Mouse (Mus musculus) bone marrow, adult 2 months (tissue): ENCODE measurements around the gene Pik3ip1. TPM values are rescaled to one million over a fixed set of nuclear protein-coding genes. Genes with fewer than 3 reads are reported as not detected.
A peak's percentile ranks its signal among the peaks of the same experiment; 100 is the strongest.

Experiments used
- H3K27ac ChIP-seq: fragments of 200-500 bp; 2 replicates; pipeline ENCODE4 v1.5.1; 2012; ENCODE audit warnings: low read depth, mild to moderate bottlenecking, control low read depth, inconsistent platforms, low read length; ENCODE audit not compliant: control insufficient read depth, poor library complexity, insufficient read depth
- H3K4me1 ChIP-seq: fragments of 200-500 bp; 2 replicates; pipeline ENCODE4 v1.6.1; 2011; ENCODE audit warnings: low read length; ENCODE audit not compliant: control insufficient read depth, insufficient read depth
- H3K4me3 ChIP-seq: fragments of 200-500 bp; replicated peaks from 2 replicates; pipeline ENCODE3; 2011; ENCODE audit warnings: mild to moderate bottlenecking, low read depth, low read length, control low read depth; ENCODE audit not compliant: control insufficient read depth
- CTCF ChIP-seq: fragments of 200-500 bp; IDR thresholded peaks from 2 replicates; pipeline ENCODE4 v1.5.1; 2011; ENCODE audit warnings: low read length, control low read depth; ENCODE audit not compliant: control insufficient read depth, insufficient read depth
- POLR2A ChIP-seq: fragments of 200-500 bp; IDR thresholded peaks from 2 replicates; pipeline ENCODE4 v1.6.1; 2011; ENCODE audit warnings: low read depth, mild to moderate bottlenecking, control low read depth, low read length, borderline replicate concordance; ENCODE audit not compliant: control insufficient read depth
- WGBS: fragments of 180-500 bp; shearing (Covaris S2); methylation state at CpG from one replicate; pipeline ENCODE4 v1.1.7; 2018; 5-methylcytosine and 5-hydroxymethylcytosine counted together
- polyA plus RNA-seq: library from polyadenylated mRNA; stranded (reverse); fragments of >200 nt; gene quantifications from 2 replicates; pipeline ENCODE4 v1.2.4, GENCODE M21; 2011; ENCODE audit warnings: low replicate concordance; ENCODE audit not compliant: missing spikeins, insufficient read depth, insufficient read length

Pik3ip1 gene
- polyA plus RNA-seq, 1 experiment = 29.7 TPM

DNA sequence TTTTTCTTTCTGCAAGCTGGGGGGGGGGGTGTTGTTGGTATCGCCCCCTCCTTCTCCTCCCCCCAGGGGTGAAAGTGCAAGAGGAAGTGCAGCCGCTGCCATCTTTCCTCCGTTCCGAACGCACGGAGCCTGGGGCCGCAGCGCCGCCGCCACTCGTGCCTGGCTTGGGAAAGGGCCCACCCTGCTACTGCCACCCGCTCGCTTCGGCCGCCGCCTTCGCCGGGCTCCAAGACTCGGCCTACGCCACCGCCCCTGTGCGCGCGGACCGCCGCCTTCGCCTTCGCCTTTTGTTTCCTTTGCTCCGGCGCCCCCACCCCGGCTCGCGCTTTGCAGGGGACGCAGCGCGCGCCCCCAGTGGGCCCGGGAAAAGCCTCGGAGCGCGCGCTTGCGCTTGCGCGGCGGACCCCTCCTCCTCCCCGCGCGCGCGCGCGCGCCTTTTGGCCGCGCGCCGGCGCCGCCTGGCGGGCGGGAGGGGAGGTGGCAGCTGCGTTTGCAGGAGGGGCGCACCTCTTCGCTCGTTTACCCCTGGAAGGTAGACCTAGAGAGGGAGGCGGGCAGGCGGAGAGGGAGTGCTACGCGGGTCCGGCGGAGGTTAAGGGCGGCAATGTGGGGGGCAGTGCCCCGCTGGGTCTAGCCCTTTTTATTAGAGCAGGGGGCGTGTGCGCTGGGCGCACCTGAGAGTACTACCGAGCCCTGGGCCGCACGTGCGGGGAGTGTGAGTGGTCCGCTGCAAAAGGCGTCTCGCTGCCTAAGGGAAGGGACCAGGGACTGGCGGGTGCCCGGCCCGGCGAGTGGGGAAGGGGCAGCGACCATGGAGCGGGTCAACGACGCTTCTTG lies 40.2 kb upstream of the Pik3ip1 start:
- Histone ChIP-seq H3K4me3 (peak overlapping the region; percentile 88), H3K4me1 (no peaks in the 10 kb centered on the region; the same call in 1 of the 2 replicates), H3K27ac (peak overlapping the region; percentile 98)
- under 1% methylated on average over 89 of the region's 92 CpGs for WGBS
- TF ChIP-seq POLR2A (peak; percentile 62; the same call in 1 of the 2 replicates), CTCF (peak; percentile 60)

DNA sequence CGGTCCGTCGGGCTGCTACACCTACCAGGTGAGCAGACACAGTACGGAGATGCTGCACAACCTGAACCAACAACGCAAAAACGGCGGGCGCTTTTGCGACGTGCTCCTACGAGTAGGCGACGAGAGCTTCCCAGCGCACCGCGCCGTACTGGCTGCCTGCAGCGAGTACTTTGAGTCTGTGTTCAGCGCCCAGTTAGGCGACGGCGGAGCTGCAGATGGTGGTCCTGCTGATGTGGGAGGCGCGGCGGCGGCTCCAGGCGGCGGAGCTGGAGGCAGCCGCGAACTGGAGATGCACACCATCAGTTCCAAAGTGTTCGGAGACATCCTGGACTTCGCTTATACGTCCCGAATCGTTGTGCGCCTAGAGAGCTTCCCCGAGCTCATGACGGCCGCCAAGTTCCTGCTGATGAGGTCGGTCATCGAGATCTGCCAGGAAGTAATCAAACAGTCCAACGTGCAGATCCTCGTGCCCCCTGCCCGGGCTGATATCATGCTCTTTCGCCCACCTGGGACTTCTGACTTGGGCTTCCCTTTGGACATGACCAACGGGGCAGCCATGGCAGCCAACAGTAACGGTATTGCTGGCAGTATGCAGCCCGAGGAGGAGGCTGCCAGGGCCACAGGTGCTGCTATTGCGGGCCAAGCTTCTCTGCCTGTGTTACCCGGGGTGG lies 39.4 kb upstream of the Pik3ip1 start:
- WGBS = under 1% methylated on average over 50 of the region's 50 CpGs
- Histone ChIP-seq H3K4me1 (no peaks in the 10 kb centered on the region; the same call in 1 of the 2 replicates), H3K4me3 (peak overlapping the region; percentile 88), H3K27ac (peak overlapping the region; percentile 98)
- TF ChIP-seq CTCF = no peak
- peak; percentile 48 for TF ChIP-seq POLR2A

DNA sequence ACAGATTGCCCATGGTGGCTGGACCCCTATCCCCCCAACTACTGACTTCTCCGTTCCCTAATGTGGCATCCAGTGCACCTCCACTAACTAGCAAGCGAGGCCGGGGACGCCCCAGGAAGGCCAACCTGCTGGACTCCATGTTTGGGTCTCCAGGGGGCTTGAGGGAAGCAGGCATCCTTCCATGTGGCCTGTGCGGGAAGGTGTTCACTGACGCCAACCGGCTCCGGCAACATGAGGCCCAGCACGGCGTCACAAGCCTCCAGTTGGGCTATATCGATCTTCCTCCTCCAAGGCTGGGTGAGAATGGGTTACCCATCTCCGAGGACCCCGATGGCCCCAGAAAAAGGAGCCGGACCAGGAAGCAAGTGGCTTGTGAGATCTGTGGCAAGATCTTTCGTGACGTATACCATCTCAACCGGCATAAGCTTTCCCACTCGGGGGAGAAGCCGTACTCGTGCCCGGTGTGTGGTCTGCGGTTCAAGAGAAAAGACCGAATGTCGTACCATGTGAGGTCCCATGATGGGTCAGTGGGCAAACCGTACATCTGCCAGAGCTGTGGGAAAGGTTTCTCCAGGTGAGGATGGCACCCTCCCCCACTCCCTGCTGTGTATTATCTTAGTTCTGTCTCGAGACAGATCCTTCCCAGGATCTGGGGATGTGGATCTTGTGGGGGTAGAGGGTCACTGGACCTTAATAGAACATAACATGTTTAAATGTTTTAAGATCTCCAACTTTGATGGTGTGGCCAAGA lies 38.7 kb upstream of the Pik3ip1 start:
- H3K4me3 ChIP-seq = peak overlapping the region; percentile 88
- no peak for TF ChIP-seq CTCF
- 0 out of 2 replicates have a peak, but pooled peaks have one; percentile 33 for TF ChIP-seq POLR2A
- H3K27ac ChIP-seq = peak overlapping the region; percentile 98
- H3K4me1 ChIP-seq = no peaks in the 10 kb centered on the region; the same call in 1 of the 2 replicates
- WGBS = under 1% methylated on average over 26 of the region's 26 CpGs

DNA sequence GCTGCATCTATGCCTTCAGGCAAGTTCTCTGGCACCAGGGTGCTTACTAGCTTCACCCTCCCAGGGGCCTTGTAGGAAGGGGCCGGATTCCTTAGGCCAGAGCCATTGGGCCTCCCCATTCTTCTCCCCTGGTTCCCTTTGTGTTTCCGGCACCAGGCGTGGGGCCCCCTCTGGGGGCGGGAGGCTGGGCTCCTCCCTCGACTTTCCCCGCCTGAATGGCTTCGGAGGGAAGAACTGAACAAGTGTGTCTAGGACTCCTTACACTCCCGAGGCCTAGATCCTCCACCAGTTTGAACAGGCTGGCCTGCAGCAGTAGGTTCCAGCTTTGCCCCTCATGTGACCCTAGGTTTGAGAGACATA lies 38.2 kb upstream of the Pik3ip1 start:
- peak overlapping the region; percentile 98 for H3K27ac ChIP-seq
- H3K4me1 ChIP-seq = no peaks in the 10 kb centered on the region; the same call in 1 of the 2 replicates
- WGBS = 1% methylated on average over 8 of the region's 8 CpGs
- H3K4me3 ChIP-seq = peak overlapping the region; percentile 88
- TF ChIP-seq POLR2A (peak; percentile 37; the same call in 1 of the 2 replicates), CTCF (no peak)

DNA sequence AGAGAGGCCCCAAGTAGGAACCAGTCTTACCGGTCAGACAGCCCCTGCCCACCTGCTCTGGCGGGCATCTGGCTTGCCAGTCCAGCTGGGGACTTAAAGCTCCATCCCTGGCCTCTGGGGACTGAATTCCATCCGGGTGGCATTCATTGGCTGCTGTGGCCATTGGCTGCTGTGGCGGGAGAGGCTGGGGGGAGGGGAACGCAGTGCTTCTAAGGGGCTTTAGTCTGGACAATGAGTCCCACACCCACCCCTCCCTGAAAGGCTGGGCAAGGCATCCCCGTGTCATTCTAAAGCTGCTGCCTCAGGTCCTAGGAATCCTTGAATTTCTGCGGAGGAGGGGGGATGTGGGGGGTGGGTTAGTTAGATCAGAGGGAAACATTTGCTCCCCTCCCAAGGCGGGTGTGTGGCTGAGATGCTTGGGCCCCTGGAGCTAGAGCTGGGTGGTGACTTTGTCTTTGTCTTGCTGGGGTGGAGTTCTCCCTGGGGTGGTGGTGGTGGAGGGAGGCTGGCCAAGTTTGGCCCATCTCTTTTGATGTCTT lies 37.4 kb upstream of the Pik3ip1 start:
- Histone ChIP-seq H3K4me3 (peak overlapping the region; percentile 37), H3K27ac (peak overlapping the region; percentile 98), H3K4me1 (peaks cover 2% of the 10 kb centered on the region)
- no peak for TF ChIP-seq CTCF
- no peak for TF ChIP-seq POLR2A
- 5% methylated on average over 8 of the region's 8 CpGs for WGBS

DNA sequence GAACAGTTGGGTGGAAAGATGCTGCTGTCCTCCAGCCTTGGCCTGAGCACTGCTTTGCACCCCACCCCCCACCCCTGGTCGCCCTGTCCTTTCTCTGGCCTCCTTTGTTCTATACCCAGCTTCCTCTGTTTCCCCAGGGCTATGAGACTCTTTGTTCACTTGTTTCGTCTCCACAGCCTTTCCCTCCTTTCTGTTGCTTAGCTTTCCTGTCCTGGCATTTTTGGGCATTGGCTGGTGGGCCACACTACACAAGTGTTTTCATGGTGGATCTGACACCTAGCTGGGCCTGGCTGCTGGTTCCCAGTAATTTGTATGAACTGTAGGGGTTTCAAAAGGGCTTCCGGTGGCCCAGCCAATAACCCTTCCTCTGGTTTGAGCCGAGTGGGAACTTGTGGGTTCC lies 36.8 kb upstream of the Pik3ip1 start:
- H3K4me3 ChIP-seq = peak overlapping the region; percentile 11
- TF ChIP-seq CTCF = no peak
- no peak for TF ChIP-seq POLR2A
- H3K27ac ChIP-seq = peak overlapping the region; percentile 28; the same call in 1 of the 2 replicates
- 10% methylated on average over 4 of the region's 4 CpGs for WGBS
- H3K4me1 ChIP-seq = peaks cover 5% of the 10 kb centered on the region

DNA sequence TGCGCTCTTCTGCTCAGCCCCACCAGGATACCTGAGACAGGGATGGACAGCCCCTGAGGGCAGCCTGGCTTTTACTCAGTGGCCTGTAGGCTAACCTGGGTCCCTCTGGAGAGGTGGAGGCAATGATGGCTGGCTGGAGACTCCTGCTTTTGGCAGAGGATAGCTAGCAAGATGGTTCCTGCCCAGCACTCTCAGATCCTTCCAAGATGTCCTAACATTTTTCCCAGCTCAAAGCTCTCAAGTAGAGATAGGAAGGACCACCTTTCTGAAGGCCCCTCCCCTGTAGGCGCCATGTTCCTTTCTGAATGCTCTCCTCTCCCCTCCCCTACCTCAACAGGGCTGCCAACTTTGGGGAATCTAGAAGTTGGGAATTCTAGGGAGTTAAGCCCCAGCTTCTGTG lies 35.6 kb upstream of the Pik3ip1 start:
- H3K27ac ChIP-seq = no peak overlapping the region

DNA sequence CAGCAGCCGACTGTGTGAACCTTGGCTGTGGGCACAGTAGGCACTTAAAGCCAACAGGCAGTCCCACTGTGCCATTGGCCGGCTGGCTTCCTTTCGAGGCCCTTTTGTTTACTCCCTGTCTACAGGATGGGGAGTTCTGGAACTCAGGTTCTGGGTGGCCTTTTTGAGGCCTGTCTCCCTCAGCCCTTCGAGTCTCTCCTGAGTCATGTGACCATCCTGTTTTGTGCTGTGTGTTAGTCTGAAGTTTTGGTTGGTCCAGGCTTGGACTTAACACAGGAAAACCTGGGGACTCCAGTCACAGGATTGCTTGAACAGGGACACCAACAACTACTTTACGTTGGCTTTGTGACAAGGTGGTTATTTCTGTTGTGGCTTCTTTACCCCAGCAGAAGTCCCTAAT lies 34.1 kb upstream of the Pik3ip1 start:
- Histone ChIP-seq H3K27ac (no peak overlapping the region), H3K4me1 (peaks cover 5% of the 10 kb centered on the region), H3K4me3 (no peak overlapping the region)
- 60% methylated on average over 5 of the region's 5 CpGs for WGBS
- TF ChIP-seq POLR2A (no peak), CTCF (no peak)

More for the DNA sequence above, 35.6 kb upstream of the Pik3ip1 start:
- TF ChIP-seq POLR2A (no peak), CTCF (no peak)
- Histone ChIP-seq H3K4me3 (no peak overlapping the region), H3K4me1 (peaks cover 5% of the 10 kb centered on the region)
- WGBS = 89% methylated on average over 2 of the region's 2 CpGs
